Mouse (Mus musculus): ENCODE measurements at regions not wholly inside any gene's neighbourhood (a gene's known extent, or its start where the extent isn't known, plus 50 kb on each side); places are given as distances from the start of the nearest gene placed in this dataset.

DNA sequence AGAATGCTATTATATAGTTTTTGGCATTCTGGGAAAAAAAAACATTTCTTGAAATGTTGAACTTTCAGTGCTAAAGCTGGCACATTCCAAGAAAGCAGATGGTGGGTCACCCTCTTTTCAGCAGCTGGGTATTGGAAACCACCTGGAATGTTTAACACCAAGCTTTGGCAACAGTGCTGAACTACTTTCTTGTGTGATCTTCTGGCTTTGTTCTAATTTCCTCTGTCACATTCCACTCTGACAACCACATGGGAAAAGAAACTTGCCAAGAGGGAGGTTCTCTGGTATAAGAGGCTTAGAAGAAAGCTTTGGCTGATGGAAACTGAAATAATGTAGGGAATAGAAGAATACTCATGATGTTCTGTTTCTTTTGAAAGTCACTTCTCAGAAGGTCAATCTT, 920.4 kb upstream of the Tenm4 start:
- H3K4me1 ChIP-seq, result no peaks in the 10 kb centered on the region
- no peaks in the 10 kb centered on the region for H3K9me3 ChIP-seq (replicated peaks)
- ATAC-seq (ENCODE audit: insufficient number of reproducible peaks, low FRiP score, low TSS enrichment, low read depth), result no peak
- H3K27ac ChIP-seq (replicated peaks), result no peak overlapping the region
- H3K36me3 ChIP-seq, result no peaks in the 10 kb centered on the region
- no peak overlapping the region for H3K4me3 ChIP-seq (replicated peaks)
- no peak overlapping the region for H3K9ac ChIP-seq
- no peaks in the 10 kb centered on the region for H3K27me3 ChIP-seq
- no peak overlapping the region for H3K4me2 ChIP-seq (replicated peaks)

DNA sequence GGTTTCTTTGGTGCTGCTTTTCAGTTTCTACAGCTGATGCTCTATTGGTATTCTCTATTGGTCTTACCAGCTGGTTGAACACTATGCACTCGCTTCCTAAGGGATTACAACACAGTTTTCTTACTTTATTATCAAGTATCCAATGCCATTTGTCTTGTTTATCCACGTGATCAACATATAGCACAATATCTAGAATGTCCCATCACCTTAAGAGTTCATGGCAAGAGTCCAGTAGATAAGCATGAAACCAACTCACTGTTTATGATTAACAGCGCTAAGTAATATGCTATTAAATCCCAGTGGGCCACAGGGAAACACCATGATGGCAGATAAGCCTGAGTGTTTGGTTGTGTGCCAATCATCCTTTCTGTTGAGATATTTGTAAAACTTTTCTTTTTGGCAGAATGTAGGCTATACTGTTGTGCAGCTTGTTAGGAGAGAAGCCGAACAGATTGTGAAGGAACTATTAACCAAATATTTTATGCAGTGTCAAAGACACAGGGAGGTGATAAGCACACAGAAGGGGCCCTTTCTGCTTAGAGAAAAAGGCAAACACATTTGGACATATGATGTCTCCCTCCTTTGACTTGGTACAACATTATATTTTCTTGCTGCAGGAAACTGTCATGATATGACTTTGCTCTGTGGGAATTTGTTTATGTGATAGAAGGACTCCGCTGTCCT, 917.0 kb upstream of the Tenm4 start:
- Histone ChIP-seq H3K4me2 (replicated peaks) (no peak overlapping the region), H3K4me3 (replicated peaks) (no peak overlapping the region), H3K27me3 (no peaks in the 10 kb centered on the region), H3K9ac (no peak overlapping the region), H3K27ac (replicated peaks) (no peak overlapping the region), H3K4me1 (no peaks in the 10 kb centered on the region), H3K36me3 (no peaks in the 10 kb centered on the region), H3K9me3 (replicated peaks) (no peaks in the 10 kb centered on the region)
- no peak for ATAC-seq (ENCODE audit: insufficient number of reproducible peaks, low FRiP score, low TSS enrichment, low read depth)
- WGBS, result 74% methylated on average over 5 of the region's 5 CpGs

DNA sequence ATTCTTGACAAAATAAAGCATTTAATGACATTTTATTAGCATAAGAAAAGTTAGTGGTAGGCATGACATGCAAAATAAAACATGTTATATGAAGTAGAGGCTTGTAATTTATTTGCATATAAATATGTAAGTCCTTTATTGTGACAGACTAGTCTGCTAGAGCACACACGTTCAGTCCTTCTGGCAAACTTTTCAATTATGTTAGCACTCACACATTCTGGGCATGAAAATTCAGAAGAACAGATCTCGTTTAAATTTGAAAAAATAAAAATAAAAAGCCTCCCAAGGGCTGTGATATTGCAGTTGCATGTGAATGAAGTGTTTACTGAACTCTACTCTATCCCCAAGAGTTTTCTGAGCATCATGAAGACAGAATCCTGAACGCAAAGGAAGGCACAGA, 916.1 kb upstream of the Tenm4 start:
- no peak overlapping the region for H3K9ac ChIP-seq
- no peak overlapping the region for H3K4me2 ChIP-seq (replicated peaks)
- no peak for ATAC-seq (ENCODE audit: insufficient number of reproducible peaks, low FRiP score, low TSS enrichment, low read depth)
- no peaks in the 10 kb centered on the region for H3K27me3 ChIP-seq
- no peaks in the 10 kb centered on the region for H3K36me3 ChIP-seq
- no peaks in the 10 kb centered on the region for H3K9me3 ChIP-seq (replicated peaks)
- 46% methylated on average over 3 of the region's 3 CpGs for WGBS
- no peak overlapping the region for H3K4me3 ChIP-seq (replicated peaks)
- H3K4me1 ChIP-seq, result no peaks in the 10 kb centered on the region
- no peak overlapping the region for H3K27ac ChIP-seq (replicated peaks)

DNA sequence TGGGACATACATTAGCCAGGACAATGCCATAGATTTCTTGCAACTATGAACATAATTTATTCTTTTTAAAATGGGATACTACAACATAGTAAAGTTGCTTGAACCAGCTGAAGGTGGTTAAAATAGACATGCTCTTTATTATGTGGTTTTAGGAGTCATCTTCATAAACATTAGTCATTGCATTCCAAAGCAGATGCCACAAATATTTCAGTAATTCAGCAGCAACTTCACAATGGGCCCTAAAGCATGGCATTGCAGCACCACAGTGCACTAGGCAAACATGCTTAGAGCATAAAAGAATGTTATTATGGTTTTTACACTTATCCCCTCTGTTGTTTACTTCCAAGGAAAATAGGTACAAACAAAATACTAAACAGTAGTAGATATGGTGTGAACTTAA, 915.3 kb upstream of the Tenm4 start:
- no peaks in the 10 kb centered on the region for H3K9me3 ChIP-seq (replicated peaks)
- no peak overlapping the region for H3K4me2 ChIP-seq (replicated peaks)
- H3K27ac ChIP-seq (replicated peaks), result no peak overlapping the region
- H3K36me3 ChIP-seq, result no peaks in the 10 kb centered on the region
- no peaks in the 10 kb centered on the region for H3K27me3 ChIP-seq
- no peak for ATAC-seq (ENCODE audit: insufficient number of reproducible peaks, low FRiP score, low TSS enrichment, low read depth)
- no peaks in the 10 kb centered on the region for H3K4me1 ChIP-seq
- H3K4me3 ChIP-seq (replicated peaks), result no peak overlapping the region
- no peak overlapping the region for H3K9ac ChIP-seq

GRCm38 (mm10) chr7:95262942-95263341, 908.1 kb upstream of the Tenm4 start:
- no peak for ATAC-seq (ENCODE audit: insufficient number of reproducible peaks, low FRiP score, low TSS enrichment, low read depth)
- H3K9ac ChIP-seq, result no peak overlapping the region

GRCm38 (mm10) chr7:95277237-95277636, 893.8 kb upstream of the Tenm4 start:
- no peaks in the 10 kb centered on the region for H3K36me3 ChIP-seq
- no peaks in the 10 kb centered on the region for H3K27me3 ChIP-seq
- ATAC-seq (ENCODE audit: insufficient number of reproducible peaks, low FRiP score, low TSS enrichment, low read depth), result no peak
- H3K4me2 ChIP-seq (replicated peaks), result no peak overlapping the region
- no peak overlapping the region for H3K9ac ChIP-seq
- no peak overlapping the region for H3K27ac ChIP-seq (replicated peaks)
- no peaks in the 10 kb centered on the region for H3K4me1 ChIP-seq
- H3K9me3 ChIP-seq (replicated peaks), result no peaks in the 10 kb centered on the region
- 93% methylated on average over 1 of the region's 1 CpGs for WGBS
- no peak overlapping the region for H3K4me3 ChIP-seq (replicated peaks)

More at GRCm38 (mm10) chr7:95262942-95263341, 908.1 kb upstream of the Tenm4 start:
- H3K36me3 ChIP-seq, result no peaks in the 10 kb centered on the region
- H3K4me1 ChIP-seq, result no peaks in the 10 kb centered on the region
- H3K9me3 ChIP-seq (replicated peaks), result no peaks in the 10 kb centered on the region
- no peak overlapping the region for H3K27ac ChIP-seq (replicated peaks)
- 91% methylated on average over 3 of the region's 3 CpGs for WGBS
- H3K4me2 ChIP-seq (replicated peaks), result no peak overlapping the region
- H3K27me3 ChIP-seq, result no peaks in the 10 kb centered on the region
- no peak overlapping the region for H3K4me3 ChIP-seq (replicated peaks)

- Histone ChIP-seq H3K4me1 (no peaks in the 10 kb centered on the region), H3K9me3 (replicated peaks) (no peaks in the 10 kb centered on the region), H3K27ac (replicated peaks) (no peak overlapping the region), H3K4me3 (replicated peaks) (no peak overlapping the region), H3K36me3 (no peaks in the 10 kb centered on the region), H3K9ac (no peak overlapping the region), H3K27me3 (no peaks in the 10 kb centered on the region), H3K4me2 (replicated peaks) (no peak overlapping the region)
- 56% methylated on average over 1 of the region's 1 CpGs for WGBS
- ATAC-seq (ENCODE audit: insufficient number of reproducible peaks, low FRiP score, low TSS enrichment, low read depth), result no peak
These were observed 857.4 kb upstream of the Tenm4 start for GRCm38 (mm10) chr7:95313667-95314066.

DNA sequence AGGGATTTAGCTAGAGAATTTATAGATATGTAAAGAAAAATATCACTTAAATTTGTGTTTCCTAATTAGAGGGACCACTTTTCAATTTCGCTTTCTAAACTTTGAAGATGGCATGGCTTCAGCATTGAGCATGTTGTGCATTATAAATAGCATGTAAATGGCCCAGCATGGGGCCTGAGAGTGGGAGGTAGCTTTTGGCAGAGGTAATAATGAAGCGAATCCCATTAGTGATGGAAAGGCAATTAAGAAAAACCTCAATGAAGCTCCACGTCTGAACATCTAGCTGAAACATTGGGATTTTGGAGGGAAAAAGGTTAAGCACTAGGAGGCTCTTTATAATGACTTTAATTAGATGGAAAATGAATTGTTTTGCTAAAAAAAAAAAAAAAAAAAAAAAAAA, 848.0 kb upstream of the Tenm4 start:
- no peak overlapping the region for H3K4me2 ChIP-seq (replicated peaks)
- H3K9ac ChIP-seq, result no peak overlapping the region
- ATAC-seq (ENCODE audit: insufficient number of reproducible peaks, low FRiP score, low TSS enrichment, low read depth), result no peak
- no peaks in the 10 kb centered on the region for H3K4me1 ChIP-seq
- H3K36me3 ChIP-seq, result no peaks in the 10 kb centered on the region
- H3K9me3 ChIP-seq (replicated peaks), result no peaks in the 10 kb centered on the region
- no peak overlapping the region for H3K4me3 ChIP-seq (replicated peaks)
- 64% methylated on average over 3 of the region's 3 CpGs for WGBS
- H3K27ac ChIP-seq (replicated peaks), result no peak overlapping the region
- no peaks in the 10 kb centered on the region for H3K27me3 ChIP-seq

DNA sequence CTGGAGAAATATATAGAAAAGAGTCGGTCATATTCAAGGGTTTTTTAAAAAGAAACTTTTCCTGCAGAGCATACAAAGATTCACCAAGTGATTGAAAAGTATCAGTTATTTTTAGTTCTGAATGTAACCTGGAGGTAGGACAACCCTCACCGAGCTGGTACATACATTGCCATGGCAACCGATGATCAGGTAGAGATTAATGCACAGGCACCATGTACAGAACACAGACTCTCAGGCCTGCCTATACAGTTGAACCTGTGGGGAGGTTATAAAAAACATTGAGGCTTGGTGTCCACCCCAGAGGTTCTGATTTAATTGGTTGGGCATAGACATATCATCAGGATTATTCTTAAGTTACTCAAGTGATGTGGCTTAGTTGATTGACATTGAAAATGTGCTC, 846.1 kb upstream of the Tenm4 start:
- 90% methylated on average over 3 of the region's 3 CpGs for WGBS
- no peak for ATAC-seq (ENCODE audit: insufficient number of reproducible peaks, low FRiP score, low TSS enrichment, low read depth)
- Histone ChIP-seq H3K36me3 (no peaks in the 10 kb centered on the region), H3K4me3 (replicated peaks) (no peak overlapping the region), H3K4me1 (no peaks in the 10 kb centered on the region), H3K9me3 (replicated peaks) (no peaks in the 10 kb centered on the region), H3K9ac (no peak overlapping the region), H3K27ac (replicated peaks) (no peak overlapping the region), H3K27me3 (no peaks in the 10 kb centered on the region), H3K4me2 (replicated peaks) (no peak overlapping the region)

GRCm38 (mm10) chr7:95332037-95332436, 839.0 kb upstream of the Tenm4 start:
- Histone ChIP-seq H3K27ac (replicated peaks) (no peak overlapping the region), H3K4me3 (replicated peaks) (no peak overlapping the region), H3K4me2 (replicated peaks) (no peak overlapping the region), H3K9ac (no peak overlapping the region), H3K36me3 (no peaks in the 10 kb centered on the region), H3K27me3 (no peaks in the 10 kb centered on the region), H3K4me1 (no peaks in the 10 kb centered on the region), H3K9me3 (replicated peaks) (no peaks in the 10 kb centered on the region)
- no peak for ATAC-seq (ENCODE audit: insufficient number of reproducible peaks, low FRiP score, low TSS enrichment, low read depth)
- 24% methylated on average over 4 of the region's 4 CpGs for WGBS

GRCm38 (mm10) chr7:95350185-95350803, 820.8 kb upstream of the Tenm4 start:
- ATAC-seq (ENCODE audit: insufficient number of reproducible peaks, low FRiP score, low TSS enrichment, low read depth), result peak; percentile 78
- Histone ChIP-seq H3K4me3 (replicated peaks) (no peak overlapping the region), H3K27ac (replicated peaks) (0 out of 2 replicates have a peak overlapping the region, but pooled peaks have one; percentile 22), H3K27me3 (no peaks in the 10 kb centered on the region), H3K4me2 (replicated peaks) (no peak overlapping the region), H3K36me3 (no peaks in the 10 kb centered on the region), H3K9me3 (replicated peaks) (no peaks in the 10 kb centered on the region), H3K4me1 (no peaks in the 10 kb centered on the region), H3K9ac (no peak overlapping the region)
- 40% methylated on average over 7 of the region's 7 CpGs for WGBS

- H3K27me3 ChIP-seq, result no peaks in the 10 kb centered on the region
These were observed 820.2 kb upstream of the Tenm4 start for GRCm38 (mm10) chr7:95350804-95351199.

More at GRCm38 (mm10) chr7:95350804-95351199, 820.2 kb upstream of the Tenm4 start:
- Histone ChIP-seq H3K4me1 (no peaks in the 10 kb centered on the region), H3K27ac (replicated peaks) (no peak overlapping the region), H3K9me3 (replicated peaks) (no peaks in the 10 kb centered on the region), H3K9ac (no peak overlapping the region), H3K36me3 (no peaks in the 10 kb centered on the region), H3K4me2 (replicated peaks) (no peak overlapping the region), H3K4me3 (replicated peaks) (no peak overlapping the region)
- ATAC-seq (ENCODE audit: insufficient number of reproducible peaks, low FRiP score, low TSS enrichment, low read depth), result no peak

All from embryonic facial prominence, embryonic 15.5 days (tissue).